Mouse (Mus musculus) T-helper 17 cell (primary cell): ENCODE results near the gene Rhbdl3.

Experiments
- in situ Hi-C, 2 experiments: fragments of 300-600 bp; cut with MboI, MseI; formaldehyde crosslinking; loops; 1 replicate in 1 of 2; 2 replicates in 1 of 2; pipeline ENCODE4 v1.15.1; 2025; ENCODE audit warnings: high pct_unique_total_duplicates in 2 of 2

Gene Rhbdl3

GRCm38 (mm10) chr11:80383019-80383625, 82.4 kb downstream of the Rhbdl3 start, which contains the start of gene Zfp207:
Gene Zfp207, plus strand, starts transcription at chr11:80383279.
- in situ Hi-C loops, result no loop called here

GRCm38 (mm10) chr11:80383626-80384046, 82.9 kb downstream of the Rhbdl3 start:
- in situ Hi-C loops, result no loop called here

GRCm38 (mm10) chr11:80384461-80384860, 83.7 kb downstream of the Rhbdl3 start:
- in situ Hi-C loops, result no loop called here

- in situ Hi-C loops, result no loop called here
Observed at GRCm38 (mm10) chr11:80385055-80385454, 84.3 kb downstream of the Rhbdl3 start.

GRCm38 (mm10) chr11:80386790-80387189, 86.1 kb downstream of the Rhbdl3 start:
- in situ Hi-C loops, result no loop called here

- in situ Hi-C loops, result loop anchor here (5.0 to 10.0 kb wide), 3 partner anchors 75 to 373 kb away; no protein-coding TSS in a partner anchor
Observed at GRCm38 (mm10) chr11:80389885-80390284, 89.2 kb downstream of the Rhbdl3 start.

GRCm38 (mm10) chr11:80391407-80392120, 90.9 kb downstream of the Rhbdl3 start:
- in situ Hi-C loops, result loop anchor here (5.0 to 10.0 kb wide), 3 partner anchors 73 to 374 kb away; no protein-coding TSS in a partner anchor

- in situ Hi-C loops, result loop anchor here in 1 of 2 experiments (10.0 kb wide), 2 partner anchors 69 to 371 kb away; no protein-coding TSS in a partner anchor
Observed at GRCm38 (mm10) chr11:80395930-80396329, 95.2 kb downstream of the Rhbdl3 start.

GRCm38 (mm10) chr11:80396617-80397016, 95.9 kb downstream of the Rhbdl3 start:
- in situ Hi-C loops, result loop anchor here in 1 of 2 experiments (10.0 kb wide), 2 partner anchors 68 to 372 kb away; no protein-coding TSS in a partner anchor
